Mouse (Mus musculus) ES-E14 (cell line): ENCODE results near the gene Hist1h3d. TPM values are rescaled to one million over a fixed set of nuclear protein-coding genes. Genes with fewer than 3 reads are reported as not detected.
"Not testable (repeated sequence)": the region's sequence is repeated elsewhere in the genome, so short reads cannot be mapped to it uniquely, and the experiment has no call there.

Experiments used
- DNase-seq: peaks from one replicate; pipeline ENCODE4 v3.0.0-alpha.2; 2013; ENCODE audit warnings: low read depth, low spot score
- H3K27ac ChIP-seq: 2 replicates; pipeline ENCODE4 v1.5.1; 2012; ENCODE audit warnings: low read depth, mild to moderate bottlenecking, low read length, moderate library complexity, mixed read lengths; ENCODE audit not compliant: poor library complexity, insufficient read depth, severe bottlenecking
- H3K36me3 ChIP-seq: 2 replicates; pipeline ENCODE4 v1.6.1; 2012; ENCODE audit warnings: mild to moderate bottlenecking, low read length, moderate library complexity, mixed read lengths; ENCODE audit not compliant: control insufficient read depth, poor library complexity, insufficient read depth, severe bottlenecking
- H3K4me1 ChIP-seq, 2 experiments: fragments of 150-350 bp in 1 of 2; sonication (generic) in 1 of 2; 2 replicates each; pipeline ENCODE4 v1.6.1; 2012; ENCODE audit warnings: low read length in 2 of 2, mild to moderate bottlenecking in 1 of 2, mixed read lengths in 1 of 2; ENCODE audit not compliant: control insufficient read depth in 2 of 2, insufficient read depth in 2 of 2, poor library complexity in 1 of 2
- H3K4me3 ChIP-seq, 2 experiments: fragments of 150-350 bp in 1 of 2; sonication (generic) in 1 of 2; 2 replicates each; pipeline ENCODE4 v1.5.1; 2012; ENCODE audit warnings: low read length in 2 of 2, low read depth in 1 of 2, mild to moderate bottlenecking in 1 of 2, mixed read lengths in 1 of 2; ENCODE audit not compliant: insufficient read depth in 1 of 2, poor library complexity in 1 of 2, severe bottlenecking in 1 of 2
- H3K9ac ChIP-seq: 2 replicates; pipeline ENCODE4 v1.6.1; 2012; ENCODE audit warnings: low read depth, mild to moderate bottlenecking, low read length, mixed read lengths; ENCODE audit not compliant: poor library complexity, insufficient read depth, severe bottlenecking
- H3K9me3 ChIP-seq: fragments of 150-350 bp; sonication (generic); 2 replicates; pipeline ENCODE4 v1.6.1; 2012; ENCODE audit warnings: low read depth, mild to moderate bottlenecking, low read length; ENCODE audit not compliant: control insufficient read depth, insufficient read depth
- CHD2 ChIP-seq: IDR thresholded peaks from 2 replicates; pipeline ENCODE4 v1.6.1; 2014; ENCODE audit warnings: mild to moderate bottlenecking, low read depth, low read length, inconsistent platforms
- HCFC1 ChIP-seq: IDR thresholded peaks from 2 replicates; pipeline ENCODE4 v1.6.1; 2012; ENCODE audit warnings: low read length, inconsistent platforms, borderline replicate concordance; ENCODE audit not compliant: insufficient read depth
- MAFK ChIP-seq: IDR thresholded peaks from 2 replicates; pipeline ENCODE4 v1.6.1; 2014; ENCODE audit warnings: mild to moderate bottlenecking, low read depth, low read length, inconsistent platforms; ENCODE audit not compliant: insufficient read depth
- ZC3H11A ChIP-seq: IDR thresholded peaks from 2 replicates; pipeline ENCODE4 v1.6.1; 2012; ENCODE audit warnings: low read depth, mild to moderate bottlenecking, inconsistent platforms, low read length, borderline replicate concordance
- ZNF384 ChIP-seq: IDR thresholded peaks from 2 replicates; pipeline ENCODE4 v1.6.1; 2012; ENCODE audit warnings: low read depth, low read length, inconsistent platforms
- in situ Hi-C, 2 experiments: fragments of 600-800 bp; cut with MboI; formaldehyde crosslinking; loops; one replicate each; pipeline ENCODE4 v1.15.1; 2025; ENCODE audit warnings: low sequenced_read_pairs in 2 of 2, inconsistent platforms in 1 of 2; ENCODE audit not compliant: unreplicated experiment in 2 of 2
- total RNA-seq: library from RNA; depleted of rRNA; stranded (reverse); fragments of 300-350 nt; gene quantifications from 2 replicates; pipeline ENCODE4 v1.2.3, GENCODE M21; 2012

Hist1h3d gene
- total RNA-seq, 1 experiment: 103 TPM

DNA sequence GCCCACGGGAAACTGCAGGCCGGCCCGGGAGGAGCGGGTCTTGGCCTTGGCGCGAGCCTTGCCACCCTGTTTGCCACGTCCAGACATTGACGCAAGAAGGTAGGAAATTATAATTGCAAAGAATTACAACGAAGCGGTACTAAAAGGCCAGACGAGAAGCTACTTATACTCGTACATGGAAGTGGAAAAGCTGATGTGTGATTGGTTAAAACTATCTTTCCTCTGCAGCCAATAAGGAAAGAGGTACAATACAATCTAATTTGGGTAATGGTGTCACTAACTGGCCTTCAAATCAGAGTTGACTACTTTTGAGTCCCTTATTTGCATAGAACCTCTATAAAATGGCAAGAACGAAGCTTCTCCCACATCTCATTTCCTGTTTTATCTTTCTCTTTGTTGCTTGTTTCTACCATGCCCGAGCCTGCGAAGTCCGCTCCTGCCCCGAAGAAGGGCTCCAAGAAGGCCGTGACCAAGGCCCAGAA lies 4.5 kb upstream of the Hist1h3d start, which contains the start of the genes Hist1h2ae and Hist1h2bg:
Gene Hist1h2ae (minus strand): TSS at position 199 of the 482 bp plus-strand sequence.
Gene Hist1h2bg (plus strand): TSS at position 375 of the 482 bp plus-strand sequence.
- Histone ChIP-seq H3K9ac (peak within 1 kb of the TSS; percentile 67), H3K9me3 (no peaks in the 10 kb centered on the region), H3K36me3 (no peaks in the 10 kb centered on the region), H3K4me1 (no peaks in the 10 kb centered on the region), H3K4me3 (peak within 1 kb of the TSS; percentile 27 to 66), H3K27ac (peak within 1 kb of the TSS; percentile 92)
- TF ChIP-seq MAFK (no peak), ZC3H11A (no peak), ZNF384 (no peak), HCFC1 (no peak), CHD2 (peak; percentile 80; the same call in 1 of the 2 replicates)
- in situ Hi-C loops: loop anchor here (25.0 kb wide), 2 partner anchors 1534 to 1834 kb away; partner anchors contain the start of genes Hist1h4j (in 2 of the 2), Hist1h2ag (in 1 of the 2), Hist1h2ah (in 1 of the 2) and Hist1h2bj (in 1 of the 2)
- peak; percentile 79 for DNase-seq

- H3K9ac ChIP-seq: peak overlapping the region; percentile 65
- peak; percentile 64 for TF ChIP-seq CHD2
- TF ChIP-seq HCFC1: peak; percentile 49; the same call in 1 of the 2 replicates
- H3K4me3 ChIP-seq: peak overlapping the region; percentile 27 to 66
- not testable (repeated sequence) for H3K36me3 ChIP-seq, DNase-seq, H3K4me1 ChIP-seq, H3K9me3 ChIP-seq
- in situ Hi-C loops: loop anchor here (25.0 kb wide), 2 partner anchors 1534 to 1834 kb away; partner anchors contain the start of genes Hist1h4j (in 2 of the 2), Hist1h2ag (in 1 of the 2), Hist1h2ah (in 1 of the 2) and Hist1h2bj (in 1 of the 2)
- H3K27ac ChIP-seq: peak overlapping the region; percentile 77
Observed at GRCm38 (mm10) chr13:23571504-23572217, 3.9 kb upstream of the Hist1h3d start.

- Histone ChIP-seq H3K36me3 (no peaks in the 10 kb centered on the region), H3K9ac (peak overlapping the region; percentile 48; the same call in 1 of the 2 replicates), H3K4me3 (peak overlapping the region; percentile 27 to 66), H3K4me1 (no peaks in the 10 kb centered on the region), H3K27ac (peak overlapping the region; percentile 77; the same call in 1 of the 2 replicates), H3K9me3 (no peaks in the 10 kb centered on the region)
- no peak for TF ChIP-seq ZC3H11A
- TF ChIP-seq CHD2: peak; percentile 52; the same call in 1 of the 2 replicates
- no peak for DNase-seq
- in situ Hi-C loops: loop anchor here (25.0 kb wide), 2 partner anchors 1535 to 1835 kb away; partner anchors contain the start of genes Hist1h4j (in 2 of the 2), Hist1h2ag (in 1 of the 2), Hist1h2ah (in 1 of the 2) and Hist1h2bj (in 1 of the 2)
Observed at GRCm38 (mm10) chr13:23572218-23573033, 3.1 kb upstream of the Hist1h3d start.

GRCm38 (mm10) chr13:23573034-23573897 lies 2.3 kb upstream of the Hist1h3d start:
- not testable (repeated sequence) for H3K9me3 ChIP-seq, H3K4me1 ChIP-seq, DNase-seq, H3K36me3 ChIP-seq
- Histone ChIP-seq H3K9ac (peak overlapping the region; percentile 85), H3K27ac (peak overlapping the region; percentile 77), H3K4me3 (peak overlapping the region; percentile 47 to 56)
- in situ Hi-C loops: loop anchor here (25.0 kb wide), 2 partner anchors 1536 to 1836 kb away; partner anchors contain the start of genes Hist1h4j (in 2 of the 2), Hist1h2ag (in 1 of the 2), Hist1h2ah (in 1 of the 2) and Hist1h2bj (in 1 of the 2)
